Mouse (Mus musculus): Measurements from ENCODE around the gene Vps37b.

DNA sequence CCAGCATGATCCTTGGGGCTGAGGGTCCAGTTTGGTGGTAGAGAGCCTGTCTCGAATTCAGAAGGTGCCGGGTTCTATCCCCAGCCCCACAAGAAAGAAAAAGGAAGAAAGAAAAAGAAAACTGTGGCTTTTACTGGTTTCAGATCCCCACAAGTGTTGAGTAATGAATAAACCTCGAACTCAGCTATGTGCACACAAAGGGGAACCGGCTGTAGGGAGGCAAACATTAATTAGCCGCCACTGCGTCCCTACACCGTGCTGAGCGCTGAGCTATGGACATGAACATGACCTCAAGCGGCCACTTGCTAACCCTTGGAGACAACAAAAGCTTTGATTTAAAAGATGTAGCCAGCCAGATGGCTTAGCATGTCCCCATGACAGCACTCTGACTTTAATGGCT is 6.9 kb downstream of the Vps37b start:
- TF ChIP-seq CTCF (IDR thresholded peaks at IDR 0.05; ENCODE audit: insufficient read depth, low read length) (no peak), POLR2A (IDR thresholded peaks at IDR 0.05; ENCODE audit: borderline replicate concordance, extremely low read depth, low read depth, low read length) (no peak)

Data from lung, adult 2 months (tissue).